Mouse (Mus musculus) layer of hippocampus, postnatal 10 days (tissue): ENCODE data around the gene Calcoco1. TPM values are rescaled to one million over a fixed set of nuclear protein-coding genes. Genes with fewer than 3 reads are reported as not detected.

Experiments used
- DNase-seq, 2 experiments: peaks; one replicate each; pipeline ENCODE4 v3.0.0; 2021; ENCODE audit warnings: low spot score in 2 of 2
- long read RNA-seq: library from polyadenylated mRNA; stranded (forward); transcript quantifications from one replicate; pipeline ENCODE4 v2.0.0, GENCODE M21; 2023
- total RNA-seq, 2 experiments: library from RNA; stranded (reverse); gene quantifications; 2 replicates each; pipeline ENCODE4 v1.2.3; 2021

Gene Calcoco1
- total RNA-seq = 10 to 100 TPM; 57.7 to 62.7 TPM
- long read RNA-seq, transcript Calcoco1-201 (15 exons, 2,824 nt) = major isoform, 18 of 27 reads
- long read RNA-seq, partial matches to known transcripts = 5 of 27 reads
- long read RNA-seq, other reads (novel, unspliced or antisense) = 3 of 27 reads

- DNase-seq = peak; percentile 92 to 94
Measured at GRCm38 (mm10) chr15:102721980-102722475, at the start of gene Calcoco1. Gene Calcoco1 (minus strand): TSS chr15:102722178.

- DNase-seq = no peak
Measured at GRCm38 (mm10) chr15:102770866-102771265, 48.9 kb upstream of the Calcoco1 start.

- no peak for DNase-seq
Measured at GRCm38 (mm10) chr15:102765207-102765606, 43.2 kb upstream of the Calcoco1 start.

- peak; percentile 56 to 72 for DNase-seq
Measured at GRCm38 (mm10) chr15:102761745-102762378, 39.9 kb upstream of the Calcoco1 start.

GRCm38 (mm10) chr15:102757686-102758085 is 35.7 kb upstream of the Calcoco1 start:
- no peak for DNase-seq

- DNase-seq = no peak
Measured at GRCm38 (mm10) chr15:102755053-102755452, 33.1 kb upstream of the Calcoco1 start.

GRCm38 (mm10) chr15:102754361-102754760 is 32.4 kb upstream of the Calcoco1 start:
- no peak for DNase-seq

- DNase-seq = peak; percentile 65 to 69
Measured at GRCm38 (mm10) chr15:102753170-102753569, 31.2 kb upstream of the Calcoco1 start.

GRCm38 (mm10) chr15:102752164-102752563 is 30.2 kb upstream of the Calcoco1 start:
- no peak for DNase-seq

GRCm38 (mm10) chr15:102750241-102750640 is 28.3 kb upstream of the Calcoco1 start:
- peak; percentile 65 to 68 for DNase-seq

- DNase-seq = no peak
Measured at GRCm38 (mm10) chr15:102749103-102749502, 27.1 kb upstream of the Calcoco1 start.

GRCm38 (mm10) chr15:102747853-102748252 is 25.9 kb upstream of the Calcoco1 start:
- no peak for DNase-seq

GRCm38 (mm10) chr15:102747286-102747640 is 25.3 kb upstream of the Calcoco1 start:
- DNase-seq = peak in 1 of 2 experiments; percentile 57

- peak; percentile 73 to 77 for DNase-seq
Measured at GRCm38 (mm10) chr15:102746488-102747285, 24.7 kb upstream of the Calcoco1 start.

GRCm38 (mm10) chr15:102746126-102746487 is 24.1 kb upstream of the Calcoco1 start:
- peak; percentile 63 to 70 for DNase-seq

GRCm38 (mm10) chr15:102745387-102745786 is 23.4 kb upstream of the Calcoco1 start:
- no peak for DNase-seq

GRCm38 (mm10) chr15:102744831-102745230 is 22.9 kb upstream of the Calcoco1 start:
- DNase-seq = peak in 1 of 2 experiments; percentile 42

GRCm38 (mm10) chr15:102744416-102744815 is 22.4 kb upstream of the Calcoco1 start:
- DNase-seq = peak in 1 of 2 experiments; percentile 33

GRCm38 (mm10) chr15:102743996-102744395 is 22.0 kb upstream of the Calcoco1 start:
- peak in 1 of 2 experiments; percentile 67 for DNase-seq

GRCm38 (mm10) chr15:102743196-102743595 is 21.2 kb upstream of the Calcoco1 start:
- DNase-seq = peak in 1 of 2 experiments; percentile 44

- peak; percentile 96 to 97 for DNase-seq
Measured at GRCm38 (mm10) chr15:102742589-102742988, 20.6 kb upstream of the Calcoco1 start.
